Mouse (Mus musculus): ENCODE results near the gene Tmem80.

Tmem80 gene

GRCm38 (mm10) chr7:141327469-141328372 lies at the start of gene Tmem80, which contains the start of gene Deaf1:
Tmem80 (plus strand) TSS chr7:141327739.
Deaf1 (minus strand) TSS chr7:141327690.
- DNase-seq, result peak; percentile 100

- DNase-seq, result peak; percentile 47
Observed at GRCm38 (mm10) chr7:141278766-141279590, 48.6 kb upstream of the Tmem80 start, which contains the start of gene Sct. Sct (minus strand) TSS chr7:141279133.

GRCm38 (mm10) chr7:141281442-141281841 lies 46.1 kb upstream of the Tmem80 start:
- no peak for DNase-seq

GRCm38 (mm10) chr7:141282756-141283155 lies 44.8 kb upstream of the Tmem80 start:
- no peak for DNase-seq

GRCm38 (mm10) chr7:141288042-141288441 lies 39.5 kb upstream of the Tmem80 start:
- DNase-seq, result no peak

GRCm38 (mm10) chr7:141291921-141292582 lies 35.5 kb upstream of the Tmem80 start, which contains the start of gene Drd4:
Drd4 (plus strand) TSS chr7:141292006.
- DNase-seq, result no peak

- no peak for DNase-seq
Observed at GRCm38 (mm10) chr7:141292583-141293388, 34.8 kb upstream of the Tmem80 start.

- DNase-seq, result no peak
Observed at GRCm38 (mm10) chr7:141293852-141294471, 33.6 kb upstream of the Tmem80 start.

GRCm38 (mm10) chr7:141294479-141294878 lies 33.1 kb upstream of the Tmem80 start:
- DNase-seq, result no peak

GRCm38 (mm10) chr7:141297926-141298650 lies 29.5 kb upstream of the Tmem80 start:
- DNase-seq, result no peak

GRCm38 (mm10) chr7:141299175-141299574 lies 28.4 kb upstream of the Tmem80 start:
- peak; percentile 69 for DNase-seq

- peak; percentile 66 for DNase-seq
Observed at GRCm38 (mm10) chr7:141301386-141301785, 26.2 kb upstream of the Tmem80 start.

GRCm38 (mm10) chr7:141302702-141303268 lies 24.8 kb upstream of the Tmem80 start:
- DNase-seq, result no peak

- no peak for DNase-seq
Observed at GRCm38 (mm10) chr7:141304537-141304936, 23.0 kb upstream of the Tmem80 start.

GRCm38 (mm10) chr7:141314416-141314815 lies 13.1 kb upstream of the Tmem80 start:
- no peak for DNase-seq

- DNase-seq, result no peak
Observed at GRCm38 (mm10) chr7:141315076-141315475, 12.5 kb upstream of the Tmem80 start.

GRCm38 (mm10) chr7:141315974-141316373 lies 11.6 kb upstream of the Tmem80 start:
- DNase-seq, result no peak

GRCm38 (mm10) chr7:141317619-141318132 lies 9.9 kb upstream of the Tmem80 start:
- no peak for DNase-seq

- no peak for DNase-seq
Observed at GRCm38 (mm10) chr7:141319446-141319845, 8.1 kb upstream of the Tmem80 start.

- DNase-seq, result no peak
Observed at GRCm38 (mm10) chr7:141324686-141325085, 2.9 kb upstream of the Tmem80 start.
